Mouse (Mus musculus): ENCODE measurements around the gene Ptges2. TPM values are rescaled to one million over a fixed set of nuclear protein-coding genes. Genes with fewer than 3 reads are reported as not detected.

The Ptges2 gene
- polyA plus RNA-seq, 1 experiment from 2014 or later, result 32.3 TPM

DNA sequence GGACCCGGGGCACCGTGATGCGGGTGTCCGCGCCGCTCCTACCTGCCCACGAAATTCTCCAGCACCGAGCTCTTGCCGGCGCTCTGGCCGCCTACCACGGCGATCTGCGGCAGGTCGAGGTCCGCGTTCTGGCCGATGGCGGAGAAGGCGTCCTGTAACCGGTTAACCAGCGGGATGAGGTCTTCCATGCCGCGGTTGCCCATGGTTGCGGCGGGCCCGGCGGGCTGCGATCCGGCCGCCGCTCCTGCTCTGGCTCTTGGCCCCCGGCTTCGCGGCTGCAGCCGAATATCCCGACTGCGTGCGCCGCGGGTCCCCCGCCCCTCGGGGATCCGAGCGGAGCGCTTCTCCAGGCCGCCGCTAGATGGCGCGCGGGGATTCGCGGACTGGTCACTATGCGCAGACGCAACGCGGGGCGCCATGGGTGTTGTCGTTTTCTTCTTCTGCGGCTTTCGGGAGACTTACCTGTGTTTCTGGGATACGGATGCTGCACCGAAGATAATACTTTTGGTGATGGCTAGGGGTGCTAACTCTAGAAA, 42.6 kb upstream of the Ptges2 start, which contains the start of gene Dnm1:
Gene Dnm1 (minus strand): TSS at position 332 of the 536 bp plus-strand sequence.
- H3K36me3 ChIP-seq (ENCODE audit: control insufficient read depth, insufficient read depth, low read length), result no peaks in the 10 kb centered on the region
- H3K4me2 ChIP-seq (ENCODE audit: low read depth, severe bottlenecking), result peak within 1 kb of the TSS; percentile 53
- ATAC-seq (ENCODE audit: insufficient number of reproducible peaks, low FRiP score, low TSS enrichment, low read depth) (peak; percentile 15), DNase-seq (ENCODE audit: low spot score) (peak; percentile 96)
- H3K4me1 ChIP-seq (ENCODE audit: control insufficient read depth, insufficient read depth, low read length), result peaks cover 13% of the 10 kb centered on the region
- H3K9me3 ChIP-seq (ENCODE audit: control insufficient read depth, low read length), result no peaks in the 10 kb centered on the region
- WGBS, result 0% methylated on average over 63 of the region's 63 CpGs
- H3K27me3 ChIP-seq (ENCODE audit: control insufficient read depth, insufficient read depth, low read length), result no peaks in the 10 kb centered on the region
- H3K4me3 ChIP-seq (ENCODE audit: low read depth, low read length), result peak within 1 kb of the TSS; percentile 86
- peak within 1 kb of the TSS; percentile 82 for H3K27ac ChIP-seq (replicated peaks; ENCODE audit: low read depth, low read length)
- H3K9ac ChIP-seq (ENCODE audit: low read length), result peak within 1 kb of the TSS; percentile 85

DNA sequence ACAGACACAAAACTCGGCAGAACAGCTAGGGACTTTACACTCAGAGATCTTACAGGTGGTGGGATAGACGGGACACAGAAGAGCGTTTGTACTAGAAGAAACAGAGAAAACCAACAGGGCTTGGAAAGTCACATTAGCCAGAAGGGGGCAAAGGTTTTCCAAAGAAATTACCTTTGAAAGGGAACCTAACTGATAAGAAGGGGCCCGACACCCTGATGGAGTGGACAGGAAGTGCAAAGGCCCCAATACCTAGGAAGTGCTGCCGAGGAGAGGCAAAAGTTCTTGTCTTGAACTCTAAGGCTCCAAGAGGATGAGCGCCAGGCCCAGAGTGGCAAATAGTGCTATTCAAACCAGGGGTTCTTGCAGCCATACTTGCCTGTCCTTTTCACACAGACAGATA, 41.9 kb upstream of the Ptges2 start:
- Histone ChIP-seq H3K36me3 (ENCODE audit: control insufficient read depth, insufficient read depth, low read length) (no peaks in the 10 kb centered on the region), H3K27me3 (ENCODE audit: control insufficient read depth, insufficient read depth, low read length) (no peaks in the 10 kb centered on the region), H3K9me3 (ENCODE audit: control insufficient read depth, low read length) (no peaks in the 10 kb centered on the region), H3K4me3 (ENCODE audit: low read depth, low read length) (no peak overlapping the region), H3K27ac (replicated peaks; ENCODE audit: low read depth, low read length) (no peak overlapping the region), H3K9ac (ENCODE audit: low read length) (no peak overlapping the region), H3K4me1 (ENCODE audit: control insufficient read depth, insufficient read depth, low read length) (peaks cover 13% of the 10 kb centered on the region), H3K4me2 (ENCODE audit: low read depth, severe bottlenecking) (no peak overlapping the region; the same call in 1 of the 2 replicates)
- DNase-seq (ENCODE audit: low spot score) (no peak), ATAC-seq (ENCODE audit: insufficient number of reproducible peaks, low FRiP score, low TSS enrichment, low read depth) (no peak)
- WGBS, result 66% methylated on average over 6 of the region's 6 CpGs

GRCm38 (mm10) chr2:32354336-32354895, 41.3 kb upstream of the Ptges2 start:
- H3K27me3 ChIP-seq (ENCODE audit: control insufficient read depth, insufficient read depth, low read length), result no peaks in the 10 kb centered on the region
- no peak overlapping the region for H3K4me2 ChIP-seq (ENCODE audit: low read depth, severe bottlenecking)
- DNase-seq (ENCODE audit: low spot score) (no peak), ATAC-seq (ENCODE audit: insufficient number of reproducible peaks, low FRiP score, low TSS enrichment, low read depth) (no peak)
- H3K4me1 ChIP-seq (ENCODE audit: control insufficient read depth, insufficient read depth, low read length), result peaks cover 13% of the 10 kb centered on the region
- no peaks in the 10 kb centered on the region for H3K9me3 ChIP-seq (ENCODE audit: control insufficient read depth, low read length)
- 86% methylated on average over 3 of the region's 3 CpGs for WGBS
- no peaks in the 10 kb centered on the region for H3K36me3 ChIP-seq (ENCODE audit: control insufficient read depth, insufficient read depth, low read length)
- no peak overlapping the region for H3K4me3 ChIP-seq (ENCODE audit: low read depth, low read length)
- H3K27ac ChIP-seq (replicated peaks; ENCODE audit: low read depth, low read length), result no peak overlapping the region
- H3K9ac ChIP-seq (ENCODE audit: low read length), result no peak overlapping the region

DNA sequence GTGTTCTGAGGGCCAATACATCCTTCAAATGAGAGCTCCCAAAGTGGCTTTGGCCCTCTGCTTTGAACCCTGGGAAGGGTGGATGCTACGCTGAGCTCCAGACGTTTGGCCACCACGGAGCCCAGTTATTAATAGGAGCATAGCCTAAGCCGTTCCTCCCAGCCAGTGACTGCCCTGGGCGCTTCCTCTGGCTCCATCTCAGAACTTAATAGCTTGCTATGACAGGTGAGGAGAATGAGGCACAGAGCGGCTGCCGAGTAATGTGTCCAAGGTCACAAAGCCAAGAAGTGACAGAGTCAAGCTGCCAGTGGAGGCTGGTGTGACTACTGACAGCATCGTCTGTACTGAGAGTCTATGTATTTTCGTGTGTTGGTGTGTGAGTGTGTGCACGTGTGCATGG, 39.5 kb upstream of the Ptges2 start:
- DNase-seq (ENCODE audit: low spot score), result no peak
- no peaks in the 10 kb centered on the region for H3K27me3 ChIP-seq (ENCODE audit: control insufficient read depth, insufficient read depth, low read length)
- no peaks in the 10 kb centered on the region for H3K36me3 ChIP-seq (ENCODE audit: control insufficient read depth, insufficient read depth, low read length)
- no peak overlapping the region for H3K4me2 ChIP-seq (ENCODE audit: low read depth, severe bottlenecking)
- 74% methylated on average over 10 of the region's 10 CpGs for WGBS
- peaks cover 10% of the 10 kb centered on the region for H3K4me1 ChIP-seq (ENCODE audit: control insufficient read depth, insufficient read depth, low read length)
- no peak overlapping the region for H3K4me3 ChIP-seq (ENCODE audit: low read depth, low read length)
- no peak for ATAC-seq (ENCODE audit: insufficient number of reproducible peaks, low FRiP score, low TSS enrichment, low read depth)
- no peak overlapping the region for H3K27ac ChIP-seq (replicated peaks; ENCODE audit: low read depth, low read length)
- no peak overlapping the region for H3K9ac ChIP-seq (ENCODE audit: low read length)
- no peaks in the 10 kb centered on the region for H3K9me3 ChIP-seq (ENCODE audit: control insufficient read depth, low read length)

- DNase-seq (ENCODE audit: low spot score) (no peak), ATAC-seq (ENCODE audit: insufficient number of reproducible peaks, low FRiP score, low TSS enrichment, low read depth) (no peak)
- Histone ChIP-seq H3K27ac (replicated peaks; ENCODE audit: low read depth, low read length) (no peak overlapping the region), H3K9me3 (ENCODE audit: control insufficient read depth, low read length) (no peaks in the 10 kb centered on the region), H3K4me1 (ENCODE audit: control insufficient read depth, insufficient read depth, low read length) (peaks cover 2% of the 10 kb centered on the region; the same call in 1 of the 2 replicates), H3K4me3 (ENCODE audit: low read depth, low read length) (no peak overlapping the region), H3K4me2 (ENCODE audit: low read depth, severe bottlenecking) (no peak overlapping the region), H3K36me3 (ENCODE audit: control insufficient read depth, insufficient read depth, low read length) (no peaks in the 10 kb centered on the region), H3K27me3 (ENCODE audit: control insufficient read depth, insufficient read depth, low read length) (no peaks in the 10 kb centered on the region), H3K9ac (ENCODE audit: low read length) (no peak overlapping the region)
- WGBS, result 69% methylated on average over 3 of the region's 3 CpGs
Measured at GRCm38 (mm10) chr2:32357710-32358109, 38.0 kb upstream of the Ptges2 start.

GRCm38 (mm10) chr2:32358381-32358780, 37.3 kb upstream of the Ptges2 start:
- Histone ChIP-seq H3K4me1 (ENCODE audit: control insufficient read depth, insufficient read depth, low read length) (peaks cover 2% of the 10 kb centered on the region; the same call in 1 of the 2 replicates), H3K27ac (replicated peaks; ENCODE audit: low read depth, low read length) (no peak overlapping the region), H3K36me3 (ENCODE audit: control insufficient read depth, insufficient read depth, low read length) (no peaks in the 10 kb centered on the region), H3K4me2 (ENCODE audit: low read depth, severe bottlenecking) (no peak overlapping the region), H3K9me3 (ENCODE audit: control insufficient read depth, low read length) (no peaks in the 10 kb centered on the region), H3K4me3 (ENCODE audit: low read depth, low read length) (no peak overlapping the region), H3K9ac (ENCODE audit: low read length) (peak overlapping the region; percentile 17; the same call in 1 of the 2 replicates), H3K27me3 (ENCODE audit: control insufficient read depth, insufficient read depth, low read length) (no peaks in the 10 kb centered on the region)
- ATAC-seq (ENCODE audit: insufficient number of reproducible peaks, low FRiP score, low TSS enrichment, low read depth), result no peak
- DNase-seq (ENCODE audit: low spot score), result no peak
- 60% methylated on average over 10 of the region's 10 CpGs for WGBS

- Histone ChIP-seq H3K27ac (replicated peaks; ENCODE audit: low read depth, low read length) (no peak overlapping the region), H3K9ac (ENCODE audit: low read length) (0 out of 2 replicates have a peak overlapping the region, but pooled peaks have one; percentile 3), H3K4me2 (ENCODE audit: low read depth, severe bottlenecking) (peak overlapping the region; percentile 82), H3K36me3 (ENCODE audit: control insufficient read depth, insufficient read depth, low read length) (no peaks in the 10 kb centered on the region), H3K4me3 (ENCODE audit: low read depth, low read length) (peak overlapping the region; percentile 31), H3K4me1 (ENCODE audit: control insufficient read depth, insufficient read depth, low read length) (peaks cover 11% of the 10 kb centered on the region), H3K9me3 (ENCODE audit: control insufficient read depth, low read length) (no peaks in the 10 kb centered on the region), H3K27me3 (ENCODE audit: control insufficient read depth, insufficient read depth, low read length) (no peaks in the 10 kb centered on the region)
- DNase-seq (ENCODE audit: low spot score) (peak; percentile 79), ATAC-seq (ENCODE audit: insufficient number of reproducible peaks, low FRiP score, low TSS enrichment, low read depth) (no peak)
- 6% methylated on average over 14 of the region's 14 CpGs for WGBS
Measured at GRCm38 (mm10) chr2:32360741-32361140, 35.0 kb upstream of the Ptges2 start.

DNA sequence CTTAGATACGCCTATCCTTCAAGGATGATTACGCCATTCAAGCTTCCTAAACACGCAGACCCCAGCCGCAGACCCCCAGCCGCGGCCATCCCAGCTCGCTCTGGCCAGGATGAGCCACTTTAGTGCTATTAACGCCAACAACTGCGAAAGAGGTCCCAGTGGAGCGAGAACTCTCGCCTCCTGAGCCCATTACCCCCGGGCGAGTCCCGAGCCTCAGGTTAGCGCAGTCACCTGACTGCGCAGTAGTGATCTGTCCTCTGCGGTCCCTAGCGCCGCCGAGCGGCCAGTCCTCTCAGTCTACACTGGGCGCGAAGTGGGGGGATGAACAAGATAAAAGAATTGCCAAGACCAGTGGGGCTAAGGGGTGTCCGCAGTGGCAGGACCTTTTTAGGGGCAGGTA, 34.3 kb upstream of the Ptges2 start:
- ATAC-seq (ENCODE audit: insufficient number of reproducible peaks, low FRiP score, low TSS enrichment, low read depth) (peak; percentile 41; the same call in 1 of the 2 replicates), DNase-seq (ENCODE audit: low spot score) (peak; percentile 79)
- Histone ChIP-seq H3K36me3 (ENCODE audit: control insufficient read depth, insufficient read depth, low read length) (no peaks in the 10 kb centered on the region), H3K4me2 (ENCODE audit: low read depth, severe bottlenecking) (peak overlapping the region; percentile 82), H3K9me3 (ENCODE audit: control insufficient read depth, low read length) (no peaks in the 10 kb centered on the region), H3K9ac (ENCODE audit: low read length) (peak overlapping the region; percentile 18; the same call in 1 of the 2 replicates), H3K4me1 (ENCODE audit: control insufficient read depth, insufficient read depth, low read length) (peaks cover 11% of the 10 kb centered on the region), H3K4me3 (ENCODE audit: low read depth, low read length) (peak overlapping the region; percentile 31), H3K27me3 (ENCODE audit: control insufficient read depth, insufficient read depth, low read length) (no peaks in the 10 kb centered on the region), H3K27ac (replicated peaks; ENCODE audit: low read depth, low read length) (no peak overlapping the region)
- 1% methylated on average over 24 of the region's 24 CpGs for WGBS
